ENCODE assay signal across 8 mouse cellular contexts in genomic region chr4:35225141-35225733, GRCm38 (mm10). TPM values are rescaled to one million over a fixed set of nuclear protein-coding genes. Genes with fewer than 3 reads are reported as not detected.
DNase-seq lines count a peak whose midpoint lies in the region; ATAC-seq and TF ChIP-seq lines count a peak whose summit lies in the region.

No protein-coding gene starts in this region.

- no peaks in the 10 kb centered on the region for H3K9me3 ChIP-seq in forebrain, embryonic 13.5 days (replicated peaks)

- no peak for DNase-seq in layer of hippocampus, adult 2 months (ENCODE audit: low spot score in 2 of 2)
- no peak for DNase-seq in layer of hippocampus, postnatal 36 days
- DNase-seq in MEL-GATA-1-ER (ENCODE audit: extremely low read depth, low read depth) = peak; percentile 24
- DNase-seq in kidney, adult 8-10 months = peak; percentile 22 to 33
- DNase-seq in lung, postnatal 25 days (ENCODE audit: low spot score) = peak; percentile 50
- DNase-seq in urinary bladder, postnatal 14 days (ENCODE audit: low spot score) = no peak

- TF ChIP-seq CTCF in layer of hippocampus, adult 2 months (conservative IDR thresholded peaks at IDR 0.05) = no peak
- no peak for TF ChIP-seq CTCF in small intestine, adult 2 months (IDR thresholded peaks at IDR 0.05; ENCODE audit: extremely low read depth, insufficient read length, insufficient replicate concordance, low read depth, low read length)

- TF ChIP-seq POLR2A in small intestine, adult 2 months (IDR thresholded peaks at IDR 0.05; ENCODE audit: low read depth, low read length) = no peak

- peak overlapping the region; percentile 83 for H3K4me2 ChIP-seq in forebrain, embryonic 13.5 days

- H3K27ac ChIP-seq in layer of hippocampus, adult 2 months = peak overlapping the region; percentile 90
- peak overlapping the region; percentile 76 for H3K27ac ChIP-seq in forebrain, embryonic 13.5 days
- H3K27ac ChIP-seq in small intestine, adult 2 months (ENCODE audit: insufficient read depth, low read depth, low read length) = no peak overlapping the region

- H3K4me3 ChIP-seq in layer of hippocampus, adult 2 months = peak overlapping the region; percentile 96
- H3K4me3 ChIP-seq in forebrain, embryonic 13.5 days = peak overlapping the region; percentile 61
- H3K4me3 ChIP-seq in small intestine, adult 2 months (ENCODE audit: low read depth, low read length) = peak overlapping the region; percentile 91

- H3K36me3 ChIP-seq in forebrain, embryonic 13.5 days (ENCODE audit: poor library complexity, severe bottlenecking) = no peaks in the 10 kb centered on the region
- H3K36me3 ChIP-seq in small intestine, adult 2 months (ENCODE audit: control insufficient read depth, insufficient read depth, low read length) = no peaks in the 10 kb centered on the region

- WGBS in forebrain, embryonic 13.5 days = 1% methylated on average over 37 of the region's 40 CpGs
- WGBS in small intestine, adult 2 months = 1% methylated on average over 38 of the region's 40 CpGs

- H3K4me1 ChIP-seq in forebrain, embryonic 13.5 days = peaks cover 13% of the 10 kb centered on the region
- H3K4me1 ChIP-seq in small intestine, adult 2 months (ENCODE audit: control insufficient read depth, insufficient read depth, insufficient read length, low read length) = no peaks in the 10 kb centered on the region; the same call in 1 of the 2 replicates

- peak; percentile 72; the same call in 1 of the 2 replicates for ATAC-seq in forebrain, embryonic 13.5 days

- H3K27me3 ChIP-seq in forebrain, embryonic 13.5 days = no peaks in the 10 kb centered on the region
- no peaks in the 10 kb centered on the region for H3K27me3 ChIP-seq in small intestine, adult 2 months (ENCODE audit: control insufficient read depth, insufficient read depth, low read length)

- H3K9ac ChIP-seq in forebrain, embryonic 13.5 days = peak overlapping the region; percentile 79

RNA-seq across cellular contexts. Expression of gene C9orf72, which starts 0.7 kb away (rescaled TPM):
- total RNA-seq in layer of hippocampus, adult 2 months (2021) = 10 to 100 TPM; 24.7 to 26.0 TPM
- total RNA-seq in layer of hippocampus, postnatal 36 days (2021) = 10 to 100 TPM; 25.9 to 27.5 TPM
- polyA plus RNA-seq in forebrain, embryonic 13.5 days (2015; fragmentation: Nextera tagmentation; extraction: Ambion mirVana) = 32.9 and 35.4 TPM in 2 replicates
- polyA plus RNA-seq in small intestine, adult 2 months (2012; rRNA removed) = 0.80 and 1.4 TPM in 2 replicates

Comparison
In these comparisons a context has a peak if more than half of its experiments do, and no peak if none do; other contexts are left out.
1. DNase-seq: peak in MEL-GATA-1-ER (single experiment), kidney, adult 8-10 months (2 of 2) and lung, postnatal 25 days (single experiment); none in layer of hippocampus, adult 2 months (0 of 2), layer of hippocampus, postnatal 36 days (0 of 2) and urinary bladder, postnatal 14 days (single experiment).
2. Peak in every context shown above with its lines, with median percentiles within 50 percentile points of each other: H3K4me3 ChIP-seq.